ENCODE assay signal across 10 mouse cellular contexts in the genomic region with DNA sequence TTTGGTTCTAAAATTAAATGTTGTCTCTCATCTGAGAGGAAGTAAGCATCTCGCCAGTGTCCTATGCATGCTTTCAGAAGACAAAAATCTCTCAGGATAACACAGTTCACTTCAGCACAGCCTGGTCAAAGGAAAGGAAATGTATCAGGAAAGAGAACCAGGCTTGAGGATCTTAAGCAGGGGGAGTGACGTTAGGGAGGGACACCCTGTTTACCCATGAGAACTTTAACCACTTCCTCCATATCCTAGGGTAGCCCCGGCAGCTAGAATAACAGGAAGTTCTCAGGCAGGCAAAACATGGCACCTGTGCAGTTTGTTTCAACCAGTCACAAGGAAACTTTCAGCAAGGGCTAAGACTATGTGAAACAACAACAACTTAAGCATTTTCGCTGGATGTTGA. TPM values are rescaled to one million over a fixed set of nuclear protein-coding genes. Genes with fewer than 3 reads are reported as not detected.
DNase-seq lines count a peak whose midpoint lies in the region; ATAC-seq and TF ChIP-seq lines count a peak whose summit lies in the region.
"Had no signal": no experiment of that assay in that cellular context is flagged by ENCODE, and none has a peak within 500 bp of the region (broad histone marks: within the 10 kb centered on the region; RNA-seq: fewer than 3 reads in every experiment).

No protein-coding gene starts in this region.

- H3K9me3 ChIP-seq in heart, embryonic 14.5 days (ENCODE audit: control insufficient read depth, low read length): no peaks in the 10 kb centered on the region
- H3K9me3 ChIP-seq: embryonic facial prominence, embryonic 12.5 days had no signal

- no peaks in the 10 kb centered on the region; the same call in 1 of the 2 replicates for H3K4me1 ChIP-seq in kidney, adult 2 months (ENCODE audit: control insufficient read depth, insufficient read depth, low read length)
- no peaks in the 10 kb centered on the region for H3K4me1 ChIP-seq in heart, embryonic 14.5 days (ENCODE audit: control insufficient read depth in 2 of 2, insufficient read depth in 2 of 2, low read length in 2 of 2)
- H3K4me1 ChIP-seq: embryonic facial prominence, embryonic 12.5 days had no signal

- peak; percentile 27 for DNase-seq in kidney, adult 2 months
- no peak for DNase-seq in kidney, adult 9 months
- peak; percentile 71 for DNase-seq in lung, postnatal 36 days
- peak; percentile 47 to 56 for DNase-seq in thymus, postnatal 10 days (ENCODE audit: low spot score in 2 of 2)
- DNase-seq in frontal cortex, postnatal 10 days (ENCODE audit: low spot score in 2 of 2): no peak
- no peak for DNase-seq in cerebellum, adult 11-12 months
- DNase-seq in cerebellum, adult 18-20 months: no peak

- ATAC-seq in heart, embryonic 14.5 days (ENCODE audit: insufficient number of reproducible peaks, insufficient read depth, low FRiP score, low read depth): no peak

- 37% methylated on average over 4 of the region's 4 CpGs for whole genome bisulfite sequencing in kidney, adult 2 months
- WGBS in heart, embryonic 14.5 days: 56% methylated on average over 4 of the region's 4 CpGs

- H3K27ac ChIP-seq in kidney, adult 2 months (ENCODE audit: insufficient read depth, low read depth, low read length): 0 out of 2 replicates have a peak overlapping the region, but pooled peaks have one; percentile 6
- peak overlapping the region; percentile 5 to 46; a peak in 1 of 4 replicates for H3K27ac ChIP-seq in heart, embryonic 14.5 days (replicated peaks in 1 of 2; ENCODE audit: control insufficient read depth in 1 of 2, insufficient read depth in 1 of 2, low read depth in 2 of 2, low read length in 2 of 2)
- H3K27ac ChIP-seq: embryonic facial prominence, embryonic 12.5 days; layer of hippocampus, adult 2 months had no signal

- peaks cover 4% of the 10 kb centered on the region; the same call in 1 of the 2 replicates for H3K36me3 ChIP-seq in kidney, adult 2 months (ENCODE audit: control insufficient read depth, insufficient read depth, low read length)
- no peaks in the 10 kb centered on the region for H3K36me3 ChIP-seq in heart, embryonic 14.5 days (ENCODE audit: control insufficient read depth, insufficient read depth, low read length)
- H3K36me3 ChIP-seq: embryonic facial prominence, embryonic 12.5 days had no signal

- H3K4me3 ChIP-seq in kidney, adult 2 months (ENCODE audit: insufficient read depth, low read depth, low read length): no peak overlapping the region
- H3K4me3 ChIP-seq in heart, embryonic 14.5 days (ENCODE audit: control insufficient read depth in 1 of 2, insufficient read depth in 1 of 2, low read depth in 1 of 2, low read length in 2 of 2): no peak overlapping the region
- H3K4me3 ChIP-seq: embryonic facial prominence, embryonic 12.5 days; layer of hippocampus, adult 2 months had no signal

- TF ChIP-seq CTCF in kidney, adult 2 months (conservative IDR thresholded peaks at IDR 0.05; ENCODE audit: insufficient read depth, insufficient read length, low read depth, low read length): no peak

- no peak overlapping the region for H3K9ac ChIP-seq in heart, embryonic 14.5 days (ENCODE audit: low read length)
- H3K9ac ChIP-seq: embryonic facial prominence, embryonic 12.5 days had no signal

- no peak overlapping the region for H3K4me2 ChIP-seq in heart, embryonic 14.5 days (ENCODE audit: low read length)
- H3K4me2 ChIP-seq: embryonic facial prominence, embryonic 12.5 days had no signal

- no peak for TF ChIP-seq POLR2A in kidney, adult 2 months (IDR thresholded peaks at IDR 0.05; ENCODE audit: low read depth, low read length)

- H3K27me3 ChIP-seq in kidney, adult 2 months (replicated peaks; ENCODE audit: control insufficient read depth, insufficient read depth, low read length): no peaks in the 10 kb centered on the region
- no peaks in the 10 kb centered on the region for H3K27me3 ChIP-seq in heart, embryonic 14.5 days (ENCODE audit: control insufficient read depth, insufficient read depth, low read length)
- H3K27me3 ChIP-seq: embryonic facial prominence, embryonic 12.5 days had no signal

RNA-seq across cellular contexts. Expression of a gene that starts 25.8 kb away (rescaled TPM):
- polyA plus RNA-seq in kidney, adult 2 months (2012; rRNA removed): 167 and 189 TPM in 2 replicates
- not detected in 2 replicates for polyA plus RNA-seq in heart, embryonic 14.5 days (2014; fragmentation: Nextera tagmentation; extraction: Ambion mirVana)

Comparison
In these comparisons a context has a peak if more than half of its experiments do, and no peak if none do; other contexts are left out.
1. DNase-seq: peak in kidney, adult 2 months (single experiment), lung, postnatal 36 days (single experiment) and thymus, postnatal 10 days (2 of 2); none in kidney, adult 9 months (single experiment), frontal cortex, postnatal 10 days (0 of 2), cerebellum, adult 11-12 months (single experiment) and cerebellum, adult 18-20 months (0 of 2).
2. RNA of a gene that starts 25.8 kb away (polyA plus RNA-seq): 167 to 189 TPM in kidney, adult 2 months; not detected in heart, embryonic 14.5 days; every median in the first group is over 100 times any median in the second.